Comparison of ENCODE assay signal across 8 mouse cellular contexts in genomic region chr11:54902333-54903323, GRCm38 (mm10). TPM values are rescaled to one million over a fixed set of nuclear protein-coding genes. Genes with fewer than 3 reads are reported as not detected.
A peak's percentile ranks its signal among the peaks of the same experiment; 100 is the strongest.
DNase-seq lines count a peak whose midpoint lies in the region; ATAC-seq lines count a peak whose summit lies in the region.

Gene Gpx3, plus strand, starts transcription at chr11:54902453.

- WGBS in forebrain, embryonic 16.5 days: 14% methylated on average over 44 of the region's 45 CpGs
- WGBS in large intestine, adult 2 months: 15% methylated on average over 45 of the region's 45 CpGs
- 12% methylated on average over 42 of the region's 45 CpGs for WGBS in lung, embryonic 15.5 days

- no peak within 1 kb of the TSS for H3K27ac ChIP-seq in forebrain, embryonic 16.5 days (ENCODE audit: low read length)
- 0 out of 2 replicates have a peak within 1 kb of the TSS, but pooled peaks have one; percentile 24 for H3K27ac ChIP-seq in lung, embryonic 15.5 days

- peak within 1 kb of the TSS; percentile 87 for H3K4me2 ChIP-seq in forebrain, embryonic 16.5 days (ENCODE audit: low read length)
- peak within 1 kb of the TSS; percentile 89 for H3K4me2 ChIP-seq in lung, embryonic 15.5 days

- 0 out of 2 replicates have a peak, but pooled peaks cover 3% of the 10 kb centered on the region for H3K4me1 ChIP-seq in forebrain, embryonic 16.5 days (replicated peaks; ENCODE audit: control insufficient read depth, insufficient read depth, low read length)
- H3K4me1 ChIP-seq in lung, embryonic 15.5 days: peaks cover 20% of the 10 kb centered on the region

- intact Hi-C loops in heart, postnatal 14 days (cut with DNase I): no loop called here

- ATAC-seq in forebrain, embryonic 16.5 days: peak; percentile 93
- ATAC-seq in lung, embryonic 15.5 days (ENCODE audit: borderline replicate concordance, extremely low read depth, low FRiP score, low TSS enrichment): peak; percentile 86; the same call in 1 of the 2 replicates

- no peaks in the 10 kb centered on the region for H3K9me3 ChIP-seq in forebrain, embryonic 16.5 days (ENCODE audit: control insufficient read depth, low read length)
- no peaks in the 10 kb centered on the region for H3K9me3 ChIP-seq in lung, embryonic 15.5 days

- peak within 1 kb of the TSS; percentile 53 for H3K4me3 ChIP-seq in forebrain, embryonic 16.5 days (replicated peaks; ENCODE audit: low read length)
- H3K4me3 ChIP-seq in lung, embryonic 15.5 days: peak within 1 kb of the TSS; percentile 54

- peak within 1 kb of the TSS; percentile 55 for H3K9ac ChIP-seq in forebrain, embryonic 16.5 days (replicated peaks; ENCODE audit: low read depth, low read length)
- H3K9ac ChIP-seq in lung, embryonic 15.5 days: peak within 1 kb of the TSS; percentile 30

- DNase-seq in R1 (ENCODE audit: low read depth, low spot score): peak; percentile 84
- DNase-seq in cerebellum, adult 11-12 months: peak; percentile 70
- DNase-seq in heart, postnatal 14 days: peak; percentile 83
- no peak for DNase-seq in large intestine, adult 2 months (ENCODE audit: low read depth, low spot score)
- peak; percentile 79 for DNase-seq in retina, embryonic 14.5 days (ENCODE audit: low spot score)
- no peak for DNase-seq in MN1 (ENCODE audit: low spot score)

- H3K27me3 ChIP-seq in forebrain, embryonic 16.5 days (replicated peaks; ENCODE audit: control insufficient read depth, insufficient read depth, low read length): no peaks in the 10 kb centered on the region
- H3K27me3 ChIP-seq in lung, embryonic 15.5 days: no peaks in the 10 kb centered on the region

- H3K36me3 ChIP-seq in forebrain, embryonic 16.5 days (ENCODE audit: control insufficient read depth, insufficient read depth): no peaks in the 10 kb centered on the region
- H3K36me3 ChIP-seq in lung, embryonic 15.5 days: no peaks in the 10 kb centered on the region

RNA-seq across cellular contexts. Expression of gene Gpx3, which starts in this region (rescaled TPM):
- 17.4 and 18.0 TPM in 2 replicates for polyA plus RNA-seq in forebrain, embryonic 16.5 days (2015; fragmentation: Nextera tagmentation; extraction: Ambion mirVana)
- 100 to 1,000 TPM in 1 of 2 experiments, 10 to 100 TPM in 1; 93.6 to 153 TPM for total RNA-seq in heart, postnatal 14 days (2021)
- polyA plus RNA-seq in large intestine, adult 2 months (2012; rRNA removed): 86.3 and 88.0 TPM in 2 replicates
- polyA plus RNA-seq in lung, embryonic 15.5 days (2015; fragmentation: Nextera tagmentation; extraction: Ambion mirVana): 149 and 200 TPM in 2 replicates

Comparison
In these comparisons a context has a peak if more than half of its experiments do, and no peak if none do; other contexts are left out.
1. DNase-seq: peak in R1 (single experiment), cerebellum, adult 11-12 months (single experiment), heart, postnatal 14 days (2 of 2) and retina, embryonic 14.5 days (single experiment); none in large intestine, adult 2 months (single experiment) and MN1 (single experiment).